In the genomic region with DNA sequence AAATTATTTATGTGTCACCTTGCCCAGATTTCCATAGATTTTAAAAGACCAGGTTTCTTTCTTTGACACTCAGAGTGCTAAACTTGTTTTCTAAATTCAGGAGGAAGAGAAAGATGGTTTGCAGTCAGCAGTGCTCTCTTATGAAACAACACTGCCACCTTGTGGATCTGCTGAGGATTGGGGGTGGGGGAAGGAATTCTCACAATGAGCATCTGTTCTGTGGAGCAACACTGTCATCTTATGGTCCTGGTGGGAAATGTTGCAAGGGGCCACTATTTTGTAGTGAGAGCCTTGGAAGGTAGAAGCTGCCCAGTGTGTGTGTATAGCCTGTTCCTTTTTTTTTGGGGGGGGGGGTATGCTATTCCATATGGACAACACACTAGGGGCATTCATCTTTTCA, we compare ENCODE assay signal across 9 mouse cellular contexts. TPM values are rescaled to one million over a fixed set of nuclear protein-coding genes. Genes with fewer than 3 reads are reported as not detected.
DNase-seq lines count a peak whose midpoint lies in the region; ATAC-seq and TF ChIP-seq lines count a peak whose summit lies in the region.
"Had no signal": no experiment of that assay in that cellular context is flagged by ENCODE, and none has a peak within 500 bp of the region (broad histone marks: within the 10 kb centered on the region; RNA-seq: fewer than 3 reads in every experiment).

No protein-coding gene starts in this region.

- H3K9me3 ChIP-seq in E14TG2a.4 (ENCODE audit: low read length), result no peaks in the 10 kb centered on the region
- no peaks in the 10 kb centered on the region for H3K9me3 ChIP-seq in forebrain, embryonic 14.5 days (replicated peaks; ENCODE audit: control insufficient read depth, low read length)
- no peaks in the 10 kb centered on the region for H3K9me3 ChIP-seq in liver, embryonic 15.5 days (replicated peaks)
- H3K9me3 ChIP-seq in neural tube, embryonic 13.5 days, result no peaks in the 10 kb centered on the region
- no peaks in the 10 kb centered on the region for H3K9me3 ChIP-seq in stomach, postnatal 0 days (ENCODE audit: control insufficient read depth, low read length)

- no peaks in the 10 kb centered on the region for H3K4me1 ChIP-seq in E14TG2a.4 (replicated peaks; ENCODE audit: low read depth, low read length)
- no peaks in the 10 kb centered on the region for H3K4me1 ChIP-seq in forebrain, embryonic 14.5 days (ENCODE audit: control insufficient read depth, insufficient read depth, low read length)
- no peaks in the 10 kb centered on the region for H3K4me1 ChIP-seq in liver, embryonic 15.5 days (replicated peaks)
- H3K4me1 ChIP-seq in neural tube, embryonic 13.5 days (replicated peaks), result no peaks in the 10 kb centered on the region
- no peaks in the 10 kb centered on the region for H3K4me1 ChIP-seq in stomach, postnatal 0 days (replicated peaks; ENCODE audit: control insufficient read depth, insufficient read depth)

- no peak overlapping the region for H3K9ac ChIP-seq in forebrain, embryonic 14.5 days (ENCODE audit: low read length)
- H3K9ac ChIP-seq in liver, embryonic 15.5 days, result no peak overlapping the region
- no peak overlapping the region for H3K9ac ChIP-seq in neural tube, embryonic 13.5 days
- no peak overlapping the region for H3K9ac ChIP-seq in stomach, postnatal 0 days (ENCODE audit: low read length)

- no peak for TF ChIP-seq EP300 in stomach, postnatal 0 days (optimal IDR thresholded peaks at IDR 0.05)

- peak; percentile 81 for TF ChIP-seq CTCF in E14TG2a.4 (conservative IDR thresholded peaks at IDR 0.05; ENCODE audit: low read length)
- TF ChIP-seq CTCF in stomach, postnatal 0 days (IDR thresholded peaks at IDR 0.05; ENCODE audit: low read depth), result peak; percentile 97

- intact Hi-C loops in heart, postnatal 25 days (cut with DNase I), result loop anchor here (5.0 to 10.0 kb wide), 4 partner anchors 296 to 1359 kb away; partner anchors contain the start of genes Hcfc1 and Irak1

- peak; percentile 80 for ATAC-seq in cerebellum, adult (ENCODE audit: insufficient number of reproducible peaks, low FRiP score, low TSS enrichment)
- peak; percentile 85 for ATAC-seq in forebrain, embryonic 14.5 days
- peak; percentile 42; the same call in 1 of the 2 replicates for ATAC-seq in liver, embryonic 15.5 days (ENCODE audit: insufficient read depth)
- peak; percentile 77; the same call in 1 of the 2 replicates for ATAC-seq in neural tube, embryonic 13.5 days (ENCODE audit: low read depth)
- ATAC-seq in stomach, postnatal 0 days (ENCODE audit: low FRiP score, low TSS enrichment), result peak; percentile 61

- no peak overlapping the region for H3K4me2 ChIP-seq in forebrain, embryonic 14.5 days (ENCODE audit: low read length)
- no peak overlapping the region for H3K4me2 ChIP-seq in liver, embryonic 15.5 days
- H3K4me2 ChIP-seq in neural tube, embryonic 13.5 days, result no peak overlapping the region
- no peak overlapping the region for H3K4me2 ChIP-seq in stomach, postnatal 0 days (replicated peaks; ENCODE audit: low read depth)

- H3K4me3 ChIP-seq in E14TG2a.4 (replicated peaks; ENCODE audit: low read length), result no peak overlapping the region
- H3K4me3 ChIP-seq in forebrain, embryonic 14.5 days (ENCODE audit: low read depth, low read length), result no peak overlapping the region
- no peak overlapping the region for H3K4me3 ChIP-seq in liver, embryonic 15.5 days (replicated peaks)
- no peak overlapping the region for H3K4me3 ChIP-seq in neural tube, embryonic 13.5 days
- no peak overlapping the region for H3K4me3 ChIP-seq in stomach, postnatal 0 days (ENCODE audit: low read depth, low read length)
- H3K4me3 ChIP-seq: erythroblast, embryonic 14.5 days had no signal

- no peak overlapping the region for H3K27ac ChIP-seq in forebrain, embryonic 14.5 days (ENCODE audit: low read depth, low read length)
- no peak overlapping the region for H3K27ac ChIP-seq in liver, embryonic 15.5 days (replicated peaks)
- no peak overlapping the region for H3K27ac ChIP-seq in neural tube, embryonic 13.5 days (replicated peaks)
- no peak overlapping the region for H3K27ac ChIP-seq in stomach, postnatal 0 days (replicated peaks)

- no peaks in the 10 kb centered on the region for H3K27me3 ChIP-seq in E14TG2a.4 (ENCODE audit: insufficient read depth, low read length)
- H3K27me3 ChIP-seq in forebrain, embryonic 14.5 days (replicated peaks; ENCODE audit: control insufficient read depth, insufficient read depth, low read length), result no peaks in the 10 kb centered on the region
- H3K27me3 ChIP-seq in liver, embryonic 15.5 days, result no peaks in the 10 kb centered on the region
- no peaks in the 10 kb centered on the region for H3K27me3 ChIP-seq in neural tube, embryonic 13.5 days
- H3K27me3 ChIP-seq in stomach, postnatal 0 days (ENCODE audit: control insufficient read depth, insufficient read depth, low read length), result no peaks in the 10 kb centered on the region

- peak; percentile 84 for DNase-seq in forebrain, embryonic 14.5 days (ENCODE audit: low spot score)
- DNase-seq in heart, postnatal 25 days (ENCODE audit: low spot score), result peak; percentile 18
- DNase-seq in kidney, postnatal 4 days, result peak; percentile 68 to 78
- peak; percentile 63 for DNase-seq in stomach, postnatal 0 days (ENCODE audit: low spot score)

- peaks cover 59% of the 10 kb centered on the region for H3K36me3 ChIP-seq in E14TG2a.4 (ENCODE audit: insufficient read depth, low read length)
- H3K36me3 ChIP-seq in forebrain, embryonic 14.5 days (ENCODE audit: control insufficient read depth, insufficient read depth, low read length), result peaks cover 8% of the 10 kb centered on the region; the same call in 1 of the 2 replicates
- peaks cover 18% of the 10 kb centered on the region for H3K36me3 ChIP-seq in liver, embryonic 15.5 days (replicated peaks)
- peaks cover 12% of the 10 kb centered on the region; the same call in 1 of the 2 replicates for H3K36me3 ChIP-seq in neural tube, embryonic 13.5 days
- no peaks in the 10 kb centered on the region for H3K36me3 ChIP-seq in stomach, postnatal 0 days (ENCODE audit: control insufficient read depth, insufficient read depth, low read length)

RNA-seq across cellular contexts. Expression of gene G6pdx, which starts 15.6 kb away (rescaled TPM):
- 67.9 and 68.4 TPM in 2 replicates for polyA plus RNA-seq in forebrain, embryonic 14.5 days (2014; fragmentation: Nextera tagmentation; extraction: Ambion mirVana)
- total RNA-seq in heart, postnatal 25 days (2021), result 1 to 10 TPM; 5.8 to 6.5 TPM
- polyA plus RNA-seq in liver, embryonic 15.5 days (2015; fragmentation: Nextera tagmentation; extraction: Ambion mirVana), result 46.1 and 48.9 TPM in 2 replicates
- 53.6 and 54.0 TPM in 2 replicates for polyA plus RNA-seq in neural tube, embryonic 13.5 days (2015; fragmentation: Nextera tagmentation; extraction: Ambion mirVana)
- polyA plus RNA-seq in stomach, postnatal 0 days (2015; fragmentation: Nextera tagmentation; extraction: Ambion mirVana), result 83.7 and 90.3 TPM in 2 replicates

RNA-seq across cellular contexts. Expression of gene Ikbkg, which starts 20.3 kb away (rescaled TPM):
- 22.9 and 23.4 TPM in 2 replicates for polyA plus RNA-seq in forebrain, embryonic 14.5 days (2014; fragmentation: Nextera tagmentation; extraction: Ambion mirVana)
- total RNA-seq in heart, postnatal 25 days (2021), result 10 to 100 TPM; 48.3 to 48.5 TPM
- polyA plus RNA-seq in liver, embryonic 15.5 days (2015; fragmentation: Nextera tagmentation; extraction: Ambion mirVana), result 21.5 and 26.2 TPM in 2 replicates
- polyA plus RNA-seq in neural tube, embryonic 13.5 days (2015; fragmentation: Nextera tagmentation; extraction: Ambion mirVana), result 16.7 and 16.8 TPM in 2 replicates
- 15.8 and 16.7 TPM in 2 replicates for polyA plus RNA-seq in stomach, postnatal 0 days (2015; fragmentation: Nextera tagmentation; extraction: Ambion mirVana)

RNA-seq across cellular contexts. Expression of gene Fam3a, which starts 20.3 kb away (rescaled TPM):
- 29.8 and 35.2 TPM in 2 replicates for polyA plus RNA-seq in forebrain, embryonic 14.5 days (2014; fragmentation: Nextera tagmentation; extraction: Ambion mirVana)
- 10 to 100 TPM; 15.4 to 19.3 TPM for total RNA-seq in heart, postnatal 25 days (2021)
- 11.0 and 12.0 TPM in 2 replicates for polyA plus RNA-seq in liver, embryonic 15.5 days (2015; fragmentation: Nextera tagmentation; extraction: Ambion mirVana)
- 32.0 and 34.4 TPM in 2 replicates for polyA plus RNA-seq in neural tube, embryonic 13.5 days (2015; fragmentation: Nextera tagmentation; extraction: Ambion mirVana)
- 25.0 and 26.0 TPM in 2 replicates for polyA plus RNA-seq in stomach, postnatal 0 days (2015; fragmentation: Nextera tagmentation; extraction: Ambion mirVana)

RNA-seq across cellular contexts. Expression of gene Slc10a3, which starts 40.2 kb away (rescaled TPM):
- polyA plus RNA-seq in forebrain, embryonic 14.5 days (2014; fragmentation: Nextera tagmentation; extraction: Ambion mirVana), result 6.8 and 7.8 TPM in 2 replicates
- 1 to 10 TPM; 4.3 to 5.4 TPM for total RNA-seq in heart, postnatal 25 days (2021)
- polyA plus RNA-seq in liver, embryonic 15.5 days (2015; fragmentation: Nextera tagmentation; extraction: Ambion mirVana), result 6.1 and 6.5 TPM in 2 replicates
- polyA plus RNA-seq in neural tube, embryonic 13.5 days (2015; fragmentation: Nextera tagmentation; extraction: Ambion mirVana), result 6.8 and 8.4 TPM in 2 replicates
- polyA plus RNA-seq in stomach, postnatal 0 days (2015; fragmentation: Nextera tagmentation; extraction: Ambion mirVana), result 20.0 and 20.6 TPM in 2 replicates

RNA-seq across cellular contexts. Expression of gene Ubl4a, which starts 40.4 kb away (rescaled TPM):
- 77.7 and 81.5 TPM in 2 replicates for polyA plus RNA-seq in forebrain, embryonic 14.5 days (2014; fragmentation: Nextera tagmentation; extraction: Ambion mirVana)
- total RNA-seq in heart, postnatal 25 days (2021), result 10 to 100 TPM; 65.9 to 69.6 TPM
- 37.3 and 38.8 TPM in 2 replicates for polyA plus RNA-seq in liver, embryonic 15.5 days (2015; fragmentation: Nextera tagmentation; extraction: Ambion mirVana)
- polyA plus RNA-seq in neural tube, embryonic 13.5 days (2015; fragmentation: Nextera tagmentation; extraction: Ambion mirVana), result 63.6 and 66.3 TPM in 2 replicates
- polyA plus RNA-seq in stomach, postnatal 0 days (2015; fragmentation: Nextera tagmentation; extraction: Ambion mirVana), result 55.6 and 63.5 TPM in 2 replicates

Comparison
In these comparisons a context has a peak if more than half of its experiments do, and no peak if none do; other contexts are left out.
1. DNase-seq: peak in every context shown above with its lines; median percentile 84 in forebrain, embryonic 14.5 days; 73 in kidney, postnatal 4 days; 63 in stomach, postnatal 0 days; 18 in heart, postnatal 25 days.